Mouse (Mus musculus) cerebellum, adult (tissue): ENCODE data around the gene Ppp2r1b.
A peak's percentile ranks its signal among the peaks of the same experiment; 100 is the strongest.

Experiments used
- ATAC-seq: cut with Nextera tagmentation; 2 replicates; pipeline ENCODE4 v1.9.2; 2017; ENCODE audit warnings: mild to moderate bottlenecking, moderate library complexity, mixed read lengths; ENCODE audit not compliant: insufficient number of reproducible peaks, low FRiP score, low TSS enrichment

Ppp2r1b gene

GRCm38 (mm10) chr9:50863824-50864223 is 18.7 kb downstream of the Ppp2r1b start:
- no peak for ATAC-seq

GRCm38 (mm10) chr9:50864877-50865276 is 19.8 kb downstream of the Ppp2r1b start:
- no peak for ATAC-seq

GRCm38 (mm10) chr9:50865803-50866202 is 20.7 kb downstream of the Ppp2r1b start:
- ATAC-seq: no peak

- peak; percentile 31; the same call in 1 of the 2 replicates for ATAC-seq
These were observed 21.9 kb downstream of the Ppp2r1b start for GRCm38 (mm10) chr9:50867015-50867414.

- ATAC-seq: peak; percentile 80; the same call in 1 of the 2 replicates
These were observed 23.1 kb downstream of the Ppp2r1b start for GRCm38 (mm10) chr9:50868182-50868581.

- no peak for ATAC-seq
These were observed 28.1 kb downstream of the Ppp2r1b start for GRCm38 (mm10) chr9:50873210-50873609.

- no peak for ATAC-seq
These were observed 28.9 kb downstream of the Ppp2r1b start for GRCm38 (mm10) chr9:50874031-50874430.

- ATAC-seq: no peak
These were observed 30.4 kb downstream of the Ppp2r1b start for GRCm38 (mm10) chr9:50875470-50875869.

GRCm38 (mm10) chr9:50876287-50876686 is 31.2 kb downstream of the Ppp2r1b start:
- ATAC-seq: no peak

- no peak for ATAC-seq
These were observed 32.3 kb downstream of the Ppp2r1b start for GRCm38 (mm10) chr9:50877431-50877830.

GRCm38 (mm10) chr9:50882183-50882582 is 37.1 kb downstream of the Ppp2r1b start:
- ATAC-seq: no peak

GRCm38 (mm10) chr9:50884093-50884492 is 39.0 kb downstream of the Ppp2r1b start:
- ATAC-seq: no peak

GRCm38 (mm10) chr9:50884741-50885599 is 39.9 kb downstream of the Ppp2r1b start:
- ATAC-seq: no peak

- ATAC-seq: 0 out of 2 replicates have a peak, but pooled peaks have one; percentile 40
These were observed 40.5 kb downstream of the Ppp2r1b start for GRCm38 (mm10) chr9:50885600-50885987.

GRCm38 (mm10) chr9:50886870-50887269 is 41.8 kb downstream of the Ppp2r1b start:
- no peak for ATAC-seq

- ATAC-seq: no peak
These were observed 42.2 kb downstream of the Ppp2r1b start for GRCm38 (mm10) chr9:50887351-50887750.

- ATAC-seq: no peak
These were observed 44.1 kb downstream of the Ppp2r1b start for GRCm38 (mm10) chr9:50889211-50889610.

GRCm38 (mm10) chr9:50889964-50890363 is 44.9 kb downstream of the Ppp2r1b start:
- no peak for ATAC-seq

GRCm38 (mm10) chr9:50890494-50891090 is 45.5 kb downstream of the Ppp2r1b start:
- ATAC-seq: no peak

GRCm38 (mm10) chr9:50893665-50894064 is 48.6 kb downstream of the Ppp2r1b start:
- ATAC-seq: peak; percentile 90

- ATAC-seq: no peak
These were observed 55.2 kb downstream of the Ppp2r1b start for GRCm38 (mm10) chr9:50900026-50900920.
